Mouse (Mus musculus): ENCODE measurements around the gene Kif16b.
A peak's percentile ranks its signal among the peaks of the same experiment; 100 is the strongest.

GRCm38 (mm10) chr2:142900120-142900861, 1.0 kb downstream of the Kif16b start:
- TF ChIP-seq CTCF (conservative IDR thresholded peaks at IDR 0.05 in 1 of 2, IDR thresholded peaks at IDR 0.05 in 1 of 2; ENCODE audit: low read depth in 2 of 2, low read length in 2 of 2) (no peak), TBP (conservative IDR thresholded peaks at IDR 0.05; ENCODE audit: low read depth, low read length) (no peak), POLR2A (IDR thresholded peaks at IDR 0.05; ENCODE audit: low read depth, low read length) (no peak), SIN3A (IDR thresholded peaks at IDR 0.05; ENCODE audit: low read length) (no peak; the same call in 1 of the 2 replicates), BHLHE40 (IDR thresholded peaks at IDR 0.05; ENCODE audit: low read depth, low read length) (peak; percentile 57; the same call in 1 of the 2 replicates), MAFK (IDR thresholded peaks at IDR 0.05; ENCODE audit: insufficient replicate concordance, low read length) (no peak), EP300 (IDR thresholded peaks at IDR 0.05; ENCODE audit: low read length) (no peak), TCF12 (IDR thresholded peaks at IDR 0.05; ENCODE audit: low read depth, low read length) (no peak), NRF1 (IDR thresholded peaks at IDR 0.05; ENCODE audit: low read depth, low read length) (no peak), MEF2A (IDR thresholded peaks at IDR 0.05; ENCODE audit: borderline replicate concordance, low read depth, low read length) (no peak), MXI1 (IDR thresholded peaks at IDR 0.05; ENCODE audit: low read depth, low read length) (no peak; the same call in 1 of the 2 replicates), JUND (conservative IDR thresholded peaks at IDR 0.05; ENCODE audit: low read depth, low read length) (no peak)

Data from CH12.LX (cell line).